Mouse (Mus musculus): ENCODE data around the gene Gm43302. TPM values are rescaled to one million over a fixed set of nuclear protein-coding genes. Genes with fewer than 3 reads are reported as not detected.
"Not testable (repeated sequence)": the region's sequence is repeated elsewhere in the genome, so short reads cannot be mapped to it uniquely, and the experiment has no call there.

Gene Gm43302
- polyA plus RNA-seq, 1 experiment: not detected

DNA sequence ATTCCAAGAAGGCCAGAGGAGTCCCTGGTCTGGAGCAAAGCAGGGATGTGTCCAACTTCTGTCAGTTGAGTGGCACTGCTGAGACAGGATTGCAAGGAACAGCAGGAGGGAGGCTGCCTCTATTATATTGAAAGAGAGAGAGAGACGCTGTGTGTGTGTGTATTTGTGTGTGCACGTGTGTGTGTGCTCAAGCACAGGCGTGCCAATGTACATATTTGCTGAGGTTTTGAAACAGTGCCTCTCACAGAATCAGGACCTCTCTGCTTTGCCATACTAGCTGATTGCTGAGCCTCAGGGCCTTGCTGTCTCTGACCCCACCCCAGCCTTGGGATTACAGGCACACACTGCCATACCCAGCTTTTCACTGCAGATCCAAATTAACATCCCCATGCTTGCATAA is 2.3 kb upstream of the Gm43302 start:
- Histone ChIP-seq H3K27me3 (ENCODE audit: control insufficient read depth) (no peaks in the 10 kb centered on the region), H3K9me3 (ENCODE audit: control insufficient read depth, low read length) (no peaks in the 10 kb centered on the region)
- TF ChIP-seq TAL1 (IDR thresholded peaks at IDR 0.05; ENCODE audit: low read length) (no peak), GATA1 (IDR thresholded peaks at IDR 0.05; ENCODE audit: low read length) (no peak)

DNA sequence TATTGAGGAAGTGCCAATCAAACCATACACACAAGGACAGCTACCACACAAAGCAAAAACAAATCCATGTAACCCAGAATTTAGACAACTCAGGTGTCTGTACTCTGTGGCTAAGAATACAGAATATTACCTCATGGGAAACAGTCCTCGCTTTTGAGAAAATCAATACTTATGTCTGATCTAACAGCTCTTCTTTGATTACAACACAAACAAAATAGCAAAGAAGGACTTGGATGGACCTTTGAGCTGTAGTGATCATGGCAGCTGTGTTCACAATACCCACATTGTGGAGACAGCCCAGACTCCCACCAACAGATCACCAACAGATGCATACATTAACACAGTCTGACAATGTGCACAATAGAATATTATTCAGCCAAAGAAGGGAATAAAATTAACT is 1.0 kb downstream of the Gm43302 start:
- no peaks in the 10 kb centered on the region for H3K4me1 ChIP-seq (ENCODE audit: control insufficient read depth)
- H3K9me3 ChIP-seq (ENCODE audit: control insufficient read depth, low read length): no peaks in the 10 kb centered on the region
- H3K27me3 ChIP-seq (ENCODE audit: control insufficient read depth): no peaks in the 10 kb centered on the region
- H3K4me3 ChIP-seq (replicated peaks): no peak overlapping the region
- TF ChIP-seq TAL1 (IDR thresholded peaks at IDR 0.05; ENCODE audit: low read length) (no peak), GATA1 (IDR thresholded peaks at IDR 0.05; ENCODE audit: low read length) (no peak)
- no peaks in the 10 kb centered on the region for H3K36me3 ChIP-seq (ENCODE audit: control insufficient read depth)

More for the DNA sequence above, 2.3 kb upstream of the Gm43302 start:
- Histone ChIP-seq H3K4me3 (replicated peaks) (no peak overlapping the region), H3K36me3 (ENCODE audit: control insufficient read depth) (no peaks in the 10 kb centered on the region), H3K4me1 (ENCODE audit: control insufficient read depth) (no peaks in the 10 kb centered on the region)

- H3K4me1 ChIP-seq (ENCODE audit: control insufficient read depth); H3K36me3 ChIP-seq (ENCODE audit: control insufficient read depth); H3K27me3 ChIP-seq (ENCODE audit: control insufficient read depth); H3K4me3 ChIP-seq (replicated peaks); H3K9me3 ChIP-seq (ENCODE audit: control insufficient read depth, low read length): not testable (repeated sequence)
These were observed 2.6 kb downstream of the Gm43302 start for GRCm38 (mm10) chr5:105290921-105291320.

GRCm38 (mm10) chr5:105260673-105261072 is 32.8 kb downstream of the Gm43302 start:
- H3K4me3 ChIP-seq (replicated peaks); H3K36me3 ChIP-seq (ENCODE audit: control insufficient read depth); H3K9me3 ChIP-seq (ENCODE audit: control insufficient read depth, low read length); H3K27me3 ChIP-seq (ENCODE audit: control insufficient read depth); H3K4me1 ChIP-seq (ENCODE audit: control insufficient read depth): not testable (repeated sequence)

- Histone ChIP-seq H3K36me3 (ENCODE audit: control insufficient read depth) (no peaks in the 10 kb centered on the region), H3K9me3 (ENCODE audit: control insufficient read depth, low read length) (no peaks in the 10 kb centered on the region), H3K4me3 (replicated peaks) (no peak overlapping the region), H3K4me1 (ENCODE audit: control insufficient read depth) (no peaks in the 10 kb centered on the region), H3K27me3 (ENCODE audit: control insufficient read depth) (no peaks in the 10 kb centered on the region)
- TF ChIP-seq GATA1 (IDR thresholded peaks at IDR 0.05; ENCODE audit: low read length): no peak
- no peak for TF ChIP-seq TAL1 (IDR thresholded peaks at IDR 0.05; ENCODE audit: low read length)
These were observed 41.0 kb downstream of the Gm43302 start for GRCm38 (mm10) chr5:105252491-105252890.

DNA sequence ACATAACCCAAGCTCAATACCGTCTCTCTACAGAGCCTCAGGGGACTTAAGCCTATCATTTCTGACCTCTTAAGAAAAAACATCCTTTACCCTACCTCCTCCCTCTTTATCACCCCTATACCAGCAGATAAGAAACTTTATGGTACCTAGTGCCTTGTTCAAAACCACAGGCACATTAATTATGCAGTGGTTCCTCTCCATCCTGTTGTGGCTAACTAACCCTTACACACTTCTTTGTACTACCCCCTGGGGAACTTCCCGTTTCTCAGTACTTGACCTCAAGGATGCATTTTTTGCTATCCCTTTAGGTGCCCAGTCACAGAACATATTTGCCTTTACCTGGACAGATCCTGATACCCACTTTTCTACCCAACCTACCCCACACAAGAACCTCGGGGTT is 48.8 kb downstream of the Gm43302 start:
- H3K9me3 ChIP-seq (ENCODE audit: control insufficient read depth, low read length); H3K4me3 ChIP-seq (replicated peaks); H3K27me3 ChIP-seq (ENCODE audit: control insufficient read depth); H3K4me1 ChIP-seq (ENCODE audit: control insufficient read depth); H3K36me3 ChIP-seq (ENCODE audit: control insufficient read depth): not testable (repeated sequence)

GRCm38 (mm10) chr5:105240982-105241381 is 52.5 kb downstream of the Gm43302 start:
- H3K4me3 ChIP-seq (replicated peaks); H3K36me3 ChIP-seq (ENCODE audit: control insufficient read depth); H3K4me1 ChIP-seq (ENCODE audit: control insufficient read depth); H3K27me3 ChIP-seq (ENCODE audit: control insufficient read depth); H3K9me3 ChIP-seq (ENCODE audit: control insufficient read depth, low read length): not testable (repeated sequence)

GRCm38 (mm10) chr5:105239483-105240047 is 53.9 kb downstream of the Gm43302 start, which contains the start of gene Gbp10:
Gene Gbp10, minus strand, starts transcription at chr5:105239533.
- not testable (repeated sequence) for H3K27me3 ChIP-seq (ENCODE audit: control insufficient read depth); H3K4me1 ChIP-seq (ENCODE audit: control insufficient read depth); H3K4me3 ChIP-seq (replicated peaks); H3K9me3 ChIP-seq (ENCODE audit: control insufficient read depth, low read length); H3K36me3 ChIP-seq (ENCODE audit: control insufficient read depth)

DNA sequence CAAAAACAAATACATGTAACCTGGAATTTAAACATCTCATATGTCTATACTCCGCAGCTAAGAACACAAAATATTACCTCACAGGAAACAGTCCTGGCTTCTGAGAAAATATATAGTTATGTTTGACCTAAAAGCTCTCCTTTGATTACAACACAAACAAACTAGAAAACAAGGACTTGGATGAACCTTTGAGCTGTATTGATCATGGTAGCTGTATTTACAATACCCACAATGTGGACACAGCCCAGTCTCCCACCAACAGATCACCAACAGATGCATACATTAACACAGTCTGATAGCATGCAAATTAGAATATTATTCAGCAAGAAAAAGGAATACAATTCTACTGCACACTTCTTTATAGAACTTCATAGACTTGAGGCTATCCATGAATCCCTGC is 55.1 kb downstream of the Gm43302 start:
- not testable (repeated sequence) for H3K36me3 ChIP-seq (ENCODE audit: control insufficient read depth); H3K9me3 ChIP-seq (ENCODE audit: control insufficient read depth, low read length); H3K27me3 ChIP-seq (ENCODE audit: control insufficient read depth); H3K4me1 ChIP-seq (ENCODE audit: control insufficient read depth); H3K4me3 ChIP-seq (replicated peaks)

- H3K4me1 ChIP-seq (ENCODE audit: control insufficient read depth); H3K4me3 ChIP-seq (replicated peaks): not testable (repeated sequence)
These were observed 57.5 kb downstream of the Gm43302 start for GRCm38 (mm10) chr5:105236040-105236439.

GRCm38 (mm10) chr5:105208957-105209356 is 84.5 kb downstream of the Gm43302 start:
- not testable (repeated sequence) for H3K36me3 ChIP-seq (ENCODE audit: control insufficient read depth); H3K4me3 ChIP-seq (replicated peaks); H3K27me3 ChIP-seq (ENCODE audit: control insufficient read depth); H3K4me1 ChIP-seq (ENCODE audit: control insufficient read depth); H3K9me3 ChIP-seq (ENCODE audit: control insufficient read depth, low read length)

More at GRCm38 (mm10) chr5:105236040-105236439, 57.5 kb downstream of the Gm43302 start:
- not testable (repeated sequence) for H3K36me3 ChIP-seq (ENCODE audit: control insufficient read depth); H3K9me3 ChIP-seq (ENCODE audit: control insufficient read depth, low read length); H3K27me3 ChIP-seq (ENCODE audit: control insufficient read depth)

GRCm38 (mm10) chr5:105200791-105201355 is 92.6 kb downstream of the Gm43302 start:
- not testable (repeated sequence) for H3K36me3 ChIP-seq (ENCODE audit: control insufficient read depth); H3K9me3 ChIP-seq (ENCODE audit: control insufficient read depth, low read length); H3K4me1 ChIP-seq (ENCODE audit: control insufficient read depth); H3K4me3 ChIP-seq (replicated peaks); H3K27me3 ChIP-seq (ENCODE audit: control insufficient read depth)

GRCm38 (mm10) chr5:105199149-105199548 is 94.3 kb downstream of the Gm43302 start:
- not testable (repeated sequence) for H3K36me3 ChIP-seq (ENCODE audit: control insufficient read depth); H3K4me3 ChIP-seq (replicated peaks); H3K9me3 ChIP-seq (ENCODE audit: control insufficient read depth, low read length); H3K4me1 ChIP-seq (ENCODE audit: control insufficient read depth); H3K27me3 ChIP-seq (ENCODE audit: control insufficient read depth)

DNA sequence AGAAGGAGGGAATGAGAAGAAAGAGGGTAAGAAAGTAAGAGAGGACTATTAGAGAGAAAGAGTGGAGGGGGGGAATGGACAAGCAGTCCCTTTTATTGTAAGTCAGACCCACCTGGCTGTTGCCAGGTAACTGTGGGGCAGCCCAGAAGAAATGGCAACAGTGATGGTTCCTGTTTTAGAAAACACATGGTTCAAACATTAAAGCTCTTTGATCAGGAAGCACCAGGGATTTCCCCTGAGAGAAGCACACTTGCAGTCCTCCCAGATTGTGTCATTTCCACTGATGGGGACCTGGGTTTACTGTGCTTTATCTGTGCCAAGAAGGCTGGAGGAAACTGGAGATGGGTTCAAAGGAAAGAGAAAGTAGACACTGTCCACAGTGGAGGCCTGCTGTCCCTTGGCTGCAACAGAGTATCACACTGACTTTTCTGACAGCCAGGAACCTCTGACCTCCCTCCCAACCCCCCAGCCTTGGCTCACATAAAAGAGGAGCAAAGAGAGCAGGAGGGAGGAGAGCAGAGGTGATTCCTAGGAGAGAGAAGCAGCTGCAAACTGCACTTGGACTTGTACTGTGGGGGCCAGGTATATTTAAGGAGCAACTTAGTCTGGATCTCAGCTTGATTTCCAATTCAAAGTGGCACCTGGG is 95.5 kb downstream of the Gm43302 start:
- not testable (repeated sequence) for H3K4me3 ChIP-seq (replicated peaks); H3K4me1 ChIP-seq (ENCODE audit: control insufficient read depth); H3K27me3 ChIP-seq (ENCODE audit: control insufficient read depth); H3K9me3 ChIP-seq (ENCODE audit: control insufficient read depth, low read length); H3K36me3 ChIP-seq (ENCODE audit: control insufficient read depth)

Measured in erythroblast, embryonic 14.5 days (primary cell).